Mouse (Mus musculus): ENCODE measurements around the gene Ccdc103. TPM values are rescaled to one million over a fixed set of nuclear protein-coding genes. Genes with fewer than 3 reads are reported as not detected.
A peak's percentile ranks its signal among the peaks of the same experiment; 100 is the strongest.

The Ccdc103 gene
- 0.57 and 0.65 TPM in 2 replicates for polyA plus RNA-seq (2012; rRNA removed)

DNA sequence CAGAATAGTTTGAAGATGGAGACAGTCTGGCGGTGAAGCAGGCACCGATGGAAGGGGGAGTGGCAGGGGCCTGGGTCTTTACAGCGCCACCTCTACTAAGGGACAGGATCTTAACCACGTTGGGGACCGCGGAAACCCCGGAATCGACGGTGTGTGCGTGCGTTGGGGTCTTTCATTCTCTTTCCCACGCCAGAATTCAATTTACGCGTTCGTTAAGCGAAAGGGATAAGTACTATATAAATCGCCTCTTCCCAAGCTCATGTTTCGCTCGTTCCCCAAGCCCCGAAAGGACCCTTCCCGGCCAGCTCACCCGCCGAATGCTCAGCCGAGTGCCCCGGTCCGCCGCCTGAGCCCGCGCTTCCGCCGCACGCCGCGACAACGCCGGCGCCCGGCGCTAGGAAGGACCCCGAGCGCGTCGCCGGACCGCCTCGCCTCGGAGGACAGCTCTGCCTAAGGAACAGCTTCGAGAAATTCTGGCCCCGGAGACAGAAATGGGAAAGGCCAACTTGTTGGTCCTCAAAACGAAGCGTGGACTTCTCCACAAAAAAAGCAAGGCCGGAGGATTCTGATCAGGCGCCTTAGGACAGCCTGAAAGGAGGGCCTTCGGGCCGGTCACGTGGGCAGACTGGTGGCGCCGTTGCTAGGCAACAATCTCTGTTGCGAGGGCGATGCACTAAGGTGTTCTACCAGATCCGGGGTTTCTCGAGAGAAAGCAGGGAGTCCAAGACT is at the start of gene Ccdc103, which contains the start of gene Eftud2:
Ccdc103 (plus strand) TSS at position 620 of the 729 bp plus-strand sequence.
Eftud2 (minus strand) TSS at position 401 of the 729 bp plus-strand sequence.
- Histone ChIP-seq H3K4me1 (ENCODE audit: control insufficient read depth, insufficient read depth, low read length) (no peaks in the 10 kb centered on the region; the same call in 1 of the 2 replicates), H3K27me3 (ENCODE audit: control insufficient read depth, insufficient read depth, low read length) (no peaks in the 10 kb centered on the region), H3K4me3 (replicated peaks; ENCODE audit: insufficient read depth, low read depth, low read length) (peak within 1 kb of the TSS; percentile 87), H3K27ac (ENCODE audit: insufficient read depth, low read length) (peak within 1 kb of the TSS; percentile 98)
- DNase-seq, result peak; percentile 91 to 97
- WGBS, result under 1% methylated on average over 62 of the region's 62 CpGs
- TF ChIP-seq POLR2A (IDR thresholded peaks at IDR 0.05; ENCODE audit: borderline replicate concordance, insufficient read depth, low read length), result peak; percentile 72
- no peak for TF ChIP-seq CTCF (IDR thresholded peaks at IDR 0.05; ENCODE audit: borderline replicate concordance, insufficient read depth, low read depth, low read length)

DNA sequence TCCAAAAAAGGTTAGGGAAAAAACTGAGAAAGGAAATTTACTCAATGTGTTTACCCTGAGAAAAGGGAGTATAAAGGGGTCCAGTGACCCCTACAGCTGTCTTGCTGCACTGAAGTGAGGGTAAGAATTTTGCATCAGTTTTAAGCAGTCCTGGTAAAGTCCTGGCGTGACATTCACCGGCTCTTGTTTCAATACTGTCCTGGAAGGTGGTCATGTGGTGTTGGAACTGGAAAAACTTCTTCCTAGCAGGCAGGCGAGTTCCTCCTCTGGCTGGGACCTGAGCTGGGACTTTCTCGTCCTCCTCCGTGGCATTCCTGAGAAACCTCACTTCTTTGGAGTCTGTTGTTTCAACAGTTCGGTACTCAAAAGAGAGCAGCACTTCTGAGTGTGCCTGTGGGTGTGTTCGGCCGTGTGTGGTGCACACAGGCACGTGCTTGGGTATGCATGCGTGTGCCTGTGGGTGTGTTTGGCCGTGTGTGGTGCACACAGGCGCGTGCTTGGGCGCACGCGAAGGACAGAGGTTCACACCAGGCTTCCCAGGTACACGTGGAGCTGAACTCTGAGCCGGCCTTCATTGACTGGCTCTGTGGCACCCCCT is 48.2 kb upstream of the Ccdc103 start:
- 65% methylated on average over 18 of the region's 18 CpGs for WGBS
- Histone ChIP-seq H3K27ac (ENCODE audit: insufficient read depth, low read length) (no peak overlapping the region), H3K4me3 (replicated peaks; ENCODE audit: insufficient read depth, low read depth, low read length) (no peak overlapping the region), H3K27me3 (ENCODE audit: control insufficient read depth, insufficient read depth, low read length) (no peaks in the 10 kb centered on the region), H3K4me1 (ENCODE audit: control insufficient read depth, insufficient read depth, low read length) (no peaks in the 10 kb centered on the region)
- DNase-seq, result no peak
- no peak for TF ChIP-seq POLR2A (IDR thresholded peaks at IDR 0.05; ENCODE audit: borderline replicate concordance, insufficient read depth, low read length)
- TF ChIP-seq CTCF (IDR thresholded peaks at IDR 0.05; ENCODE audit: borderline replicate concordance, insufficient read depth, low read depth, low read length), result no peak

- H3K4me1 ChIP-seq (ENCODE audit: control insufficient read depth, insufficient read depth, low read length), result no peaks in the 10 kb centered on the region
- 74% methylated on average over 10 of the region's 10 CpGs for WGBS
- TF ChIP-seq POLR2A (IDR thresholded peaks at IDR 0.05; ENCODE audit: borderline replicate concordance, insufficient read depth, low read length), result no peak
- no peaks in the 10 kb centered on the region for H3K27me3 ChIP-seq (ENCODE audit: control insufficient read depth, insufficient read depth, low read length)
- no peak overlapping the region for H3K27ac ChIP-seq (ENCODE audit: insufficient read depth, low read length)
- H3K4me3 ChIP-seq (replicated peaks; ENCODE audit: insufficient read depth, low read depth, low read length), result no peak overlapping the region
- no peak for DNase-seq
These were observed 46.8 kb upstream of the Ccdc103 start for GRCm38 (mm10) chr11:102834219-102834618.

DNA sequence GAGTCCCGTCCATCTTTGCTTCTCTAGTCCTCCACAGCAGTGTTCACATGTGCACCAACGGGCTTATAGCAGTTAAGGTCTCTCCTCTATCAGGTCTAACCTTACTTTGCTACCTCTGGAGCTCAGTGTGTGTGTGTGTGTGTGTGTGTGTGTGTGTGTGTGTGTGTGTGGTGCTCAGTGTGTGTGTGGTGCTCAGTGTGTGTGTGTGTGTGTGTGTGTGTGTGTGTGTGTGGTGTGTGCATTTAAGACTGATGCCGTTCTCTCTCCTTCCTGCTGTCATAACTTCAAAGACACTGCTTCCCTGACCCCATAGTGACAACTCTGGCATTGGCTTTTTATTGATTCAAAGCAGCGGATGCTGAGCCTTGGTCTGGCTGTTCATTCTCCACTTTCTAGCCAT is 45.5 kb upstream of the Ccdc103 start, which contains the start of gene Higd1b:
Higd1b (plus strand) TSS at position 301 of the 400 bp plus-strand sequence.
- no peak within 1 kb of the TSS for H3K27ac ChIP-seq (ENCODE audit: insufficient read depth, low read length)
- no peak for DNase-seq
- no peak within 1 kb of the TSS for H3K4me3 ChIP-seq (replicated peaks; ENCODE audit: insufficient read depth, low read depth, low read length)
- no peaks in the 10 kb centered on the region for H3K27me3 ChIP-seq (ENCODE audit: control insufficient read depth, insufficient read depth, low read length)
- WGBS, result 70% methylated on average over 4 of the region's 4 CpGs
- H3K4me1 ChIP-seq (ENCODE audit: control insufficient read depth, insufficient read depth, low read length), result no peaks in the 10 kb centered on the region
- TF ChIP-seq CTCF (IDR thresholded peaks at IDR 0.05; ENCODE audit: borderline replicate concordance, insufficient read depth, low read depth, low read length) (no peak), POLR2A (IDR thresholded peaks at IDR 0.05; ENCODE audit: borderline replicate concordance, insufficient read depth, low read length) (no peak)

DNA sequence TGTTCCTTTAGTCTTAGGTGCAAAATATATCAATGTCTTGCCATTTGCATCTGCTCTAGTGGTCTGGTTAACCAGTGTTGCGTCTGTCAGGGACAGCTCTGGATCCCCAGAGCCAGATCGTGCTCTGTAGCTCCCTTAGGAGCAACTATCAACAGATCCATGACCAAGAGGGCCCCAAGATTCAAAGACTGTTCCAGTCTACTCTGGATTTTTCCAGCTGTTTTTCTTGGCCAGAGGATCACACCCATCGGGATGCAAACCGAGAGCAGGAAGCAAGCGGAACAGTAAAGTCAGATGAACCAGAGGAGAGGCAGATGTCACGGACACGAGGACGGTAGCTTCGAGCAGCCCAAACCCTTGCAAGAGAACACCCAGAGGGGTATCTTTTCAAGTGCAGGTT is 44.9 kb upstream of the Ccdc103 start:
- H3K27ac ChIP-seq (ENCODE audit: insufficient read depth, low read length), result no peak overlapping the region
- DNase-seq, result no peak
- H3K4me3 ChIP-seq (replicated peaks; ENCODE audit: insufficient read depth, low read depth, low read length), result no peak overlapping the region
- TF ChIP-seq POLR2A (IDR thresholded peaks at IDR 0.05; ENCODE audit: borderline replicate concordance, insufficient read depth, low read length), result no peak
- no peak for TF ChIP-seq CTCF (IDR thresholded peaks at IDR 0.05; ENCODE audit: borderline replicate concordance, insufficient read depth, low read depth, low read length)
- no peaks in the 10 kb centered on the region for H3K4me1 ChIP-seq (ENCODE audit: control insufficient read depth, insufficient read depth, low read length)
- no peaks in the 10 kb centered on the region for H3K27me3 ChIP-seq (ENCODE audit: control insufficient read depth, insufficient read depth, low read length)
- 88% methylated on average over 9 of the region's 9 CpGs for WGBS

GRCm38 (mm10) chr11:102837385-102837784 is 43.6 kb upstream of the Ccdc103 start:
- TF ChIP-seq CTCF (IDR thresholded peaks at IDR 0.05; ENCODE audit: borderline replicate concordance, insufficient read depth, low read depth, low read length) (no peak), POLR2A (IDR thresholded peaks at IDR 0.05; ENCODE audit: borderline replicate concordance, insufficient read depth, low read length) (no peak)
- WGBS, result 90% methylated on average over 1 of the region's 1 CpGs
- Histone ChIP-seq H3K27ac (ENCODE audit: insufficient read depth, low read length) (no peak overlapping the region), H3K4me3 (replicated peaks; ENCODE audit: insufficient read depth, low read depth, low read length) (no peak overlapping the region), H3K4me1 (ENCODE audit: control insufficient read depth, insufficient read depth, low read length) (no peaks in the 10 kb centered on the region), H3K27me3 (ENCODE audit: control insufficient read depth, insufficient read depth, low read length) (no peaks in the 10 kb centered on the region)
- no peak for DNase-seq

DNA sequence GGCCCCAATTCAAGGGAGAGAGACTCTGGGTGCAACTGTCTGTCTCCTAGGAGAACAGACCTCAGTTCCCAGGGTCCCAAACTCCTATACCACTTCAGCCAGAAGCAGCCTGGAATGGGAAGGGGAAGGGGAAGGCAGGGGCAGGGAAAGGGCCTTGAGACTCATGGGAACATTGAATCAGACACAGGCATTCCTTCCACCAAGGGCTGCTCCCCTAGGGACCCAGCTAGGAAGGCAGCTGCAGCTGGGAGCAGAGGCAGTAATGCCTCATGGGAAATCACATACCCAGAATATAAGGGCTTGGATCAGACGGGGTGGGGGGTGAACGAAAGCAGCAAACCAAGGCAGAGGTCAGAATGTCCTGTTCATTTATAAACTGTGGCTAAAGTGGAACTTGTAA is 42.9 kb upstream of the Ccdc103 start:
- Histone ChIP-seq H3K4me1 (ENCODE audit: control insufficient read depth, insufficient read depth, low read length) (no peaks in the 10 kb centered on the region), H3K27me3 (ENCODE audit: control insufficient read depth, insufficient read depth, low read length) (no peaks in the 10 kb centered on the region), H3K4me3 (replicated peaks; ENCODE audit: insufficient read depth, low read depth, low read length) (no peak overlapping the region), H3K27ac (ENCODE audit: insufficient read depth, low read length) (no peak overlapping the region)
- no peak for DNase-seq
- no peak for TF ChIP-seq POLR2A (IDR thresholded peaks at IDR 0.05; ENCODE audit: borderline replicate concordance, insufficient read depth, low read length)
- TF ChIP-seq CTCF (IDR thresholded peaks at IDR 0.05; ENCODE audit: borderline replicate concordance, insufficient read depth, low read depth, low read length), result no peak
- WGBS, result 84% methylated on average over 2 of the region's 2 CpGs

All from cerebellum, adult 2 months (tissue).